ENCODE assay signal across 9 mouse cellular contexts in genomic region chr6:48572572-48573061, GRCm38 (mm10). TPM values are rescaled to one million over a fixed set of nuclear protein-coding genes. Genes with fewer than 3 reads are reported as not detected.
DNase-seq lines count a peak whose midpoint lies in the region; ATAC-seq and TF ChIP-seq lines count a peak whose summit lies in the region.
"Had no signal": no experiment of that assay in that cellular context is flagged by ENCODE, and none has a peak within 500 bp of the region (broad histone marks: within the 10 kb centered on the region; RNA-seq: fewer than 3 reads in every experiment).

TSS of gene Rarres2 (minus strand) at chr6:48572789.

- WGBS in spleen, adult 2 months = 76% methylated on average over 6 of the region's 6 CpGs
- 45% methylated on average over 6 of the region's 6 CpGs for WGBS in liver, postnatal 0 days (ENCODE audit: insufficient replicate concordance)
- WGBS in hindbrain, embryonic 14.5 days = 32% methylated on average over 6 of the region's 6 CpGs
- WGBS in forebrain, embryonic 10.5 days = 50% methylated on average over 6 of the region's 6 CpGs

- peak within 1 kb of the TSS; percentile 2; the same call in 1 of the 2 replicates for H3K27ac ChIP-seq in spleen, adult 2 months (ENCODE audit: insufficient read depth, low read length)
- H3K27ac ChIP-seq in liver, postnatal 0 days (ENCODE audit: low read depth) = peak within 1 kb of the TSS; percentile 84
- H3K27ac ChIP-seq in hindbrain, embryonic 14.5 days = no peak within 1 kb of the TSS
- H3K27ac ChIP-seq in forebrain, embryonic 10.5 days = no peak within 1 kb of the TSS

- H3K9me3 ChIP-seq in liver, postnatal 0 days (ENCODE audit: low read length) = no peaks in the 10 kb centered on the region
- no peaks in the 10 kb centered on the region for H3K9me3 ChIP-seq in hindbrain, embryonic 14.5 days (ENCODE audit: control insufficient read depth, low read length)
- no peaks in the 10 kb centered on the region; the same call in 1 of the 2 replicates for H3K9me3 ChIP-seq in forebrain, embryonic 10.5 days
- H3K9me3 ChIP-seq: G1E had no signal

- no peaks in the 10 kb centered on the region for H3K36me3 ChIP-seq in spleen, adult 2 months (ENCODE audit: control insufficient read depth, insufficient read depth, low read length)
- no peaks in the 10 kb centered on the region for H3K36me3 ChIP-seq in liver, postnatal 0 days (replicated peaks; ENCODE audit: insufficient read depth, low read length)
- peaks cover 13% of the 10 kb centered on the region; the same call in 1 of the 2 replicates for H3K36me3 ChIP-seq in hindbrain, embryonic 14.5 days (replicated peaks; ENCODE audit: control insufficient read depth, insufficient read depth)
- H3K36me3 ChIP-seq in forebrain, embryonic 10.5 days (replicated peaks) = peaks cover 22% of the 10 kb centered on the region
- H3K36me3 ChIP-seq: G1E had no signal

- DNase-seq in spleen, adult 2 months (ENCODE audit: low read depth in 1 of 2, low spot score in 2 of 2) = no peak
- no peak for DNase-seq in spleen, postnatal 36 days (ENCODE audit: low spot score in 2 of 2)
- peak in 1 of 2 experiments; percentile 60 for DNase-seq in gastrocnemius, postnatal 4 days (ENCODE audit: low spot score in 2 of 2)
- peak; percentile 66 to 67 for DNase-seq in kidney, adult 8-10 months
- peak; percentile 65 for DNase-seq in liver, postnatal 0 days
- DNase-seq in hindbrain, embryonic 14.5 days (ENCODE audit: low spot score) = no peak
- DNase-seq in c-Kit-positive CD71-positive TER-119-positive erythroid progenitor cells, embryonic 14.5 days (ENCODE audit: low spot score) = no peak
- no peak for DNase-seq in forebrain, embryonic 10.5 days (ENCODE audit: extremely low spot score, low spot score)

- peak; percentile 80 for ATAC-seq in liver, postnatal 0 days
- ATAC-seq in hindbrain, embryonic 14.5 days (ENCODE audit: low FRiP score) = no peak

- no peak for TF ChIP-seq CTCF in spleen, adult 2 months (IDR thresholded peaks at IDR 0.05; ENCODE audit: extremely low read depth, insufficient read depth, insufficient read length, insufficient replicate concordance)
- no peak for TF ChIP-seq CTCF in liver, postnatal 0 days (IDR thresholded peaks at IDR 0.05; ENCODE audit: low read depth)

- peak; percentile 46; the same call in 1 of the 2 replicates for TF ChIP-seq EP300 in liver, postnatal 0 days (IDR thresholded peaks at IDR 0.05; ENCODE audit: low read depth)

- no peak for TF ChIP-seq POLR2A in spleen, adult 2 months (IDR thresholded peaks at IDR 0.05; ENCODE audit: low read depth, low read length)

- peak within 1 kb of the TSS; percentile 36 for H3K9ac ChIP-seq in liver, postnatal 0 days (replicated peaks)
- H3K9ac ChIP-seq in hindbrain, embryonic 14.5 days = no peak within 1 kb of the TSS

- no peaks in the 10 kb centered on the region for H3K27me3 ChIP-seq in spleen, adult 2 months (ENCODE audit: control insufficient read depth, insufficient read depth, low read length)
- H3K27me3 ChIP-seq in liver, postnatal 0 days (ENCODE audit: insufficient read depth, low read length) = no peaks in the 10 kb centered on the region
- H3K27me3 ChIP-seq in hindbrain, embryonic 14.5 days (ENCODE audit: control insufficient read depth, insufficient read depth, low read length) = no peaks in the 10 kb centered on the region
- no peaks in the 10 kb centered on the region for H3K27me3 ChIP-seq in forebrain, embryonic 10.5 days (ENCODE audit: poor library complexity, severe bottlenecking)

- peak within 1 kb of the TSS; percentile 10; the same call in 1 of the 2 replicates for H3K4me3 ChIP-seq in spleen, adult 2 months (ENCODE audit: extremely low read depth, insufficient read depth, insufficient read length)
- H3K4me3 ChIP-seq in liver, postnatal 0 days (ENCODE audit: low read depth, low read length) = peak within 1 kb of the TSS; percentile 36
- H3K4me3 ChIP-seq in hindbrain, embryonic 14.5 days (replicated peaks; ENCODE audit: low read length) = no peak within 1 kb of the TSS
- H3K4me3 ChIP-seq in forebrain, embryonic 10.5 days = no peak within 1 kb of the TSS

- H3K4me1 ChIP-seq in spleen, adult 2 months (ENCODE audit: control insufficient read depth, insufficient read depth, insufficient read length) = peaks cover 2% of the 10 kb centered on the region; the same call in 1 of the 2 replicates
- H3K4me1 ChIP-seq in liver, postnatal 0 days (ENCODE audit: insufficient read depth) = peaks cover 19% of the 10 kb centered on the region
- no peaks in the 10 kb centered on the region for H3K4me1 ChIP-seq in hindbrain, embryonic 14.5 days (replicated peaks; ENCODE audit: control insufficient read depth, insufficient read depth, low read length)
- peaks cover 10% of the 10 kb centered on the region for H3K4me1 ChIP-seq in forebrain, embryonic 10.5 days

- H3K4me2 ChIP-seq in liver, postnatal 0 days (ENCODE audit: low read depth, low read length) = peak within 1 kb of the TSS; percentile 68
- H3K4me2 ChIP-seq in hindbrain, embryonic 14.5 days (replicated peaks) = no peak within 1 kb of the TSS

RNA-seq across cellular contexts. Expression of gene Rarres2, which starts in this region (rescaled TPM):
- polyA plus RNA-seq in spleen, adult 2 months (2012; rRNA removed) = 44.3 and 45.5 TPM in 2 replicates
- total RNA-seq in gastrocnemius, postnatal 4 days (2021) = 10 to 100 TPM; 57.3 to 67.1 TPM
- polyA plus RNA-seq in liver, postnatal 0 days (2015; fragmentation: Nextera tagmentation; extraction: Ambion mirVana) = 485 and 531 TPM in 2 replicates
- polyA plus RNA-seq in hindbrain, embryonic 14.5 days (2014; fragmentation: Nextera tagmentation; extraction: Ambion mirVana) = 5.2 and 8.2 TPM in 2 replicates
- polyA plus RNA-seq in forebrain, embryonic 10.5 days (2016; fragmentation: Nextera tagmentation; extraction: Ambion mirVana) = 0.30 and 0.41 TPM in 2 replicates
- polyA plus RNA-seq: G1E had no signal

Comparison
In these comparisons a context has a peak if more than half of its experiments do, and no peak if none do; other contexts are left out.
1. RNA of gene Rarres2 (polyA plus RNA-seq): 485 to 531 TPM in liver, postnatal 0 days; 44.3 to 45.5 TPM in spleen, adult 2 months, 5.2 to 8.2 TPM in hindbrain, embryonic 14.5 days and 0.30 to 0.41 TPM in forebrain, embryonic 10.5 days; every median in the first group is over 10 times any median in the second.
2. DNase-seq: peak in kidney, adult 8-10 months (2 of 2) and liver, postnatal 0 days (single experiment); none in spleen, adult 2 months (0 of 2), spleen, postnatal 36 days (0 of 2), hindbrain, embryonic 14.5 days (single experiment), c-Kit-positive CD71-positive TER-119-positive erythroid progenitor cells, embryonic 14.5 days (single experiment) and forebrain, embryonic 10.5 days (single experiment).
3. H3K27ac ChIP-seq: peak in spleen, adult 2 months (single experiment) and liver, postnatal 0 days (single experiment); none in hindbrain, embryonic 14.5 days (single experiment) and forebrain, embryonic 10.5 days (single experiment).
4. H3K4me3 ChIP-seq: peak in spleen, adult 2 months (single experiment) and liver, postnatal 0 days (single experiment); none in hindbrain, embryonic 14.5 days (single experiment) and forebrain, embryonic 10.5 days (single experiment).